Mouse (Mus musculus) neural tube, embryonic 14.5 days (tissue): Measurements from ENCODE around the gene Slc52a3. TPM values are rescaled to one million over a fixed set of nuclear protein-coding genes. Genes with fewer than 3 reads are reported as not detected.

Source experiments
- ATAC-seq: fragments of 200-750 bp; cut with Nextera tagmentation; 2 replicates; pipeline ENCODE4 v1.8.0; 2017; ENCODE audit warnings: low read depth, mild to moderate bottlenecking, moderate TSS enrichment, moderate library complexity
- H3K27ac ChIP-seq: fragments of 300-500 bp; sonication (generic); 2 replicates; pipeline ENCODE4 v1.5.1; 2014; ENCODE audit warnings: low read depth, mild to moderate bottlenecking, control low read depth, low read length, moderate library complexity, mixed read lengths
- H3K27me3 ChIP-seq: fragments of 300-500 bp; sonication (generic); 2 replicates; pipeline ENCODE4 v1.6.1; 2014; ENCODE audit warnings: low read length; ENCODE audit not compliant: control insufficient read depth, insufficient read depth
- H3K36me3 ChIP-seq: fragments of 300-500 bp; sonication (generic); 2 replicates; pipeline ENCODE4 v1.6.1; 2014; ENCODE audit warnings: low read length, mixed read lengths; ENCODE audit not compliant: control insufficient read depth, insufficient read depth
- H3K4me1 ChIP-seq: fragments of 300-500 bp; sonication (generic); 2 replicates; pipeline ENCODE4 v1.6.1; 2014; ENCODE audit warnings: low read length; ENCODE audit not compliant: control insufficient read depth, insufficient read depth
- H3K4me2 ChIP-seq: fragments of 300-500 bp; sonication (generic); 2 replicates; pipeline ENCODE4 v1.6.1; 2014; ENCODE audit warnings: mild to moderate bottlenecking, low read depth, low read length, control low read depth
- H3K4me3 ChIP-seq: fragments of 300-500 bp; sonication (generic); 2 replicates; pipeline ENCODE4 v1.5.1; 2014; ENCODE audit warnings: low read depth, low read length, control low read depth, mixed read lengths
- H3K9ac ChIP-seq: fragments of 300-500 bp; sonication (generic); replicated peaks from 2 replicates; pipeline ENCODE4 v1.6.1; 2014; ENCODE audit warnings: low read depth, mild to moderate bottlenecking, control low read depth, low read length, mixed read lengths
- H3K9me3 ChIP-seq: fragments of 300-500 bp; sonication (generic); 2 replicates; pipeline ENCODE4 v1.6.1; 2016; ENCODE audit warnings: low read length; ENCODE audit not compliant: control insufficient read depth
- WGBS: fragments of 180-500 bp; shearing (Covaris S2); extraction: QIAGEN DNeasy Blood & Tissue Kit; methylation state at CpG from one replicate; pipeline ENCODE4 v1.1.7; 2014; 5-methylcytosine and 5-hydroxymethylcytosine counted together
- polyA plus RNA-seq: library from polyadenylated mRNA; unstranded; fragments of >200 nt; fragmentation: Nextera tagmentation; extraction: Ambion mirVana; gene quantifications from 2 replicates; pipeline ENCODE4 v1.2.1, GENCODE M21; 2014

Slc52a3 gene
- polyA plus RNA-seq, 1 experiment from 2014 or later: 0.60 TPM

GRCm38 (mm10) chr2:151980355-151980693, 16.0 kb upstream of the Slc52a3 start:
- Histone ChIP-seq H3K4me1 (peaks cover 9% of the 10 kb centered on the region), H3K9ac (no peak overlapping the region; the same call in 1 of the 2 replicates), H3K27me3 (no peaks in the 10 kb centered on the region), H3K36me3 (no peaks in the 10 kb centered on the region), H3K4me3 (peak overlapping the region; percentile 77), H3K4me2 (peak overlapping the region; percentile 94), H3K9me3 (no peaks in the 10 kb centered on the region), H3K27ac (peak overlapping the region; percentile 45; the same call in 1 of the 2 replicates)
- peak; percentile 41 for ATAC-seq
- WGBS: 35% methylated on average over 3 of the region's 3 CpGs

DNA sequence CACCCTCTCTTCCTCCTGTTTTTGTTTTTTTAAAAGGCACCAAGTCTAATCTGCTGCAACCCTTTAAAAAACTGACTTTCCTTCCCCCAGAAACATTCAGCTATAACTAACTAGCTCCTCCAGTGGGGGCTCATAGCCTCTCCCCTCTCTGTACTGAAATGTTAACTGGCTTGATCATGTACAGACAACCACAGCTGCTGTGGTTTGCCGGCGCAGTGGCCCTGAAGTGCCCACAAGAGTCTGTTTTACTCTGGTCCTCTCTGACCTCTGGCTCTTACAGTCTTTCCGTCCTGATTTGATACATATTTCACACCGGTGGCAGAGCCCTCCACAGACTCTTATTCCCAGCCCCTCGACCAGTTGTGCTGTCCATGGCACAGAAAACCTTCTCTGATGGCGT, 15.0 kb upstream of the Slc52a3 start:
- Histone ChIP-seq H3K4me2 (no peak overlapping the region), H3K27me3 (no peaks in the 10 kb centered on the region), H3K27ac (no peak overlapping the region), H3K9ac (no peak overlapping the region), H3K4me1 (peaks cover 9% of the 10 kb centered on the region), H3K36me3 (no peaks in the 10 kb centered on the region), H3K4me3 (no peak overlapping the region), H3K9me3 (no peaks in the 10 kb centered on the region)
- WGBS: 81% methylated on average over 6 of the region's 6 CpGs
- ATAC-seq: no peak

DNA sequence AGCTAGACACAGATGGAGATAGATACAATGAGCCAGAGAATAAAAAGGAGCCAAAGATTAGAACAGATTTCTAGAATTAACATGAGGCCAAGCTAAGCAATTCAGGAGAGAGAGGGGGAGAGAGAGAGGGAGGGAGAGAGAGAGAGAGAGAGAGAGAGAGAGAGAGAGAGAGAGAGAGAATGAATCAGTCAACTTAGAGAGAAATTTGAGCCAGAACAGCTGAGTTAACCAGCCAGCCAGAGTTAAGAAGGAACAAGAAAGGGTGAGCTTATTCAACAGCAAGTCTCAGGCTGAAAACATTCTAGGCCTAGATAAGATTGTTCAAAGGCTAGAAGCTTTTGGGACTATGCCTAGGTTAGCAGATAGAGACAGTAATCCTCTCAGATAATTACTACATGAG, 13.8 kb upstream of the Slc52a3 start:
- no peak overlapping the region for H3K4me2 ChIP-seq
- H3K36me3 ChIP-seq: no peaks in the 10 kb centered on the region
- peaks cover 9% of the 10 kb centered on the region for H3K4me1 ChIP-seq
- H3K9me3 ChIP-seq: no peaks in the 10 kb centered on the region
- no peak overlapping the region for H3K4me3 ChIP-seq
- no peak for ATAC-seq
- no peak overlapping the region for H3K9ac ChIP-seq
- H3K27ac ChIP-seq: no peak overlapping the region
- H3K27me3 ChIP-seq: no peaks in the 10 kb centered on the region

- ATAC-seq: no peak
- no peaks in the 10 kb centered on the region for H3K36me3 ChIP-seq
- no peak overlapping the region for H3K9ac ChIP-seq
- peaks cover 5% of the 10 kb centered on the region for H3K4me1 ChIP-seq
- WGBS: 62% methylated on average over 9 of the region's 9 CpGs
- H3K4me2 ChIP-seq: no peak overlapping the region
- H3K9me3 ChIP-seq: no peaks in the 10 kb centered on the region
- H3K4me3 ChIP-seq: no peak overlapping the region
- no peak overlapping the region for H3K27ac ChIP-seq
- H3K27me3 ChIP-seq: no peaks in the 10 kb centered on the region
Measured at GRCm38 (mm10) chr2:151984019-151984418, 12.3 kb upstream of the Slc52a3 start.

DNA sequence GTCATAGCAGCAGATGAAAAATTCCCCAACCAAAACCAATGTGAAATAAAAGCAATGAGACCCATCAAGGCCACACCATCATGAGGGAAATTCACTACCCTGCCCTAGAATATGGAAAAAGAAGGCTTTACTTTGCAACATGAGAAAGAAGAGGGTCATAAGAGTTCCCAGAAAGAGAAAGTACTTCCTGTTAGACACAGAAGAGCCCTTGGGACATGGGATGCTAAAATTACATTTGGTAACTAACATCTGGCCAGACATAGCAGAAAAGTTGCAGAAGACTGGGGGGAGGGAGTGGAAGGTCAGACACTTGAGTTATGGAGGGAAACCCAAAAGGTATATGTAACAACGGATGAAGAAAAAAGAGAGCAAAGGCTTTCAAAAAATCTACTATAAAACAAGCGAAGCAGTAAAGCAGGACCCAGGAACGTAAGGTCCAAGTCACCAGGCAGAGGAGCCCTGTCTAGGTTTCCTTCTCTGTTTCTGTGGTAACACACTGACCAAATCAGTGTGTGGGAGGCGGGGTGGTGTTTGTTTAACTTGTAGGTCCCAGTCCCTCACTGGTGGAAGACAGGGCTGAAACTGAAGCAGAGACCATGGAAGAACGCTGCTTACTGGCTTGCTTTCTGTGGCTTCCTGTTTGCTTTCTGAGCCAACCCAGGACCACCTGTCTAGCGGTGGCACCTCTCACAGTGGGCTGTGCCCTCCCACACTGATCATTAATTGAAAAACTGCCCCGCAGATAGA, 10.7 kb upstream of the Slc52a3 start:
- H3K9ac ChIP-seq: no peak overlapping the region
- no peaks in the 10 kb centered on the region for H3K9me3 ChIP-seq
- no peak for ATAC-seq
- no peak overlapping the region for H3K4me3 ChIP-seq
- H3K36me3 ChIP-seq: no peaks in the 10 kb centered on the region
- H3K27ac ChIP-seq: no peak overlapping the region
- H3K27me3 ChIP-seq: no peaks in the 10 kb centered on the region
- no peaks in the 10 kb centered on the region for H3K4me1 ChIP-seq
- H3K4me2 ChIP-seq: no peak overlapping the region
- WGBS: 75% methylated on average over 7 of the region's 7 CpGs

GRCm38 (mm10) chr2:151986958-151987357, 9.4 kb upstream of the Slc52a3 start:
- H3K27ac ChIP-seq: no peak overlapping the region
- H3K4me1 ChIP-seq: no peaks in the 10 kb centered on the region
- WGBS: 90% methylated on average over 8 of the region's 8 CpGs
- no peaks in the 10 kb centered on the region for H3K9me3 ChIP-seq
- H3K36me3 ChIP-seq: no peaks in the 10 kb centered on the region
- no peaks in the 10 kb centered on the region for H3K27me3 ChIP-seq
- no peak for ATAC-seq
- no peak overlapping the region for H3K4me3 ChIP-seq
- H3K9ac ChIP-seq: no peak overlapping the region
- no peak overlapping the region for H3K4me2 ChIP-seq

DNA sequence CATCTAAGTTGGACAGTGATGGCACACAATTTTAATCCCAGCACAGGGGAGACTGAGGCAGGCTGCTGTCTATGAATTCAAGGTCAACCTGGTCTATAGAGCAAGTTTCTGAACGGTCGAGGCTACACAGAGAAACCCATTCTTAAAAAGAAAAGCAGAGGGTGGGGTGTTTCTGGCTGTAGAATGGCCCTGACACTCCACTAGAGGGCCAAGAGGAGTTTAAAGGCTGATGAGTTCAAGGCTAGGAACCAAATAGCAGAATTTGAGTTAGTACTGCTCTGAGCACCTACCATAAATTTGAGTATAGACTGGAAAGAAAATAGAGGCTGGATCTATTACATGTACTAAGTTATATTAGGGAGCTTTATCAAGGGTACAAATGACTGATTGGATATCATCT, 7.3 kb upstream of the Slc52a3 start:
- no peaks in the 10 kb centered on the region for H3K36me3 ChIP-seq
- H3K4me2 ChIP-seq: no peak overlapping the region
- no peaks in the 10 kb centered on the region for H3K9me3 ChIP-seq
- WGBS: 64% methylated on average over 2 of the region's 2 CpGs
- H3K4me3 ChIP-seq: no peak overlapping the region
- ATAC-seq: no peak
- H3K4me1 ChIP-seq: no peaks in the 10 kb centered on the region
- H3K27ac ChIP-seq: no peak overlapping the region
- H3K27me3 ChIP-seq: no peaks in the 10 kb centered on the region
- H3K9ac ChIP-seq: no peak overlapping the region

DNA sequence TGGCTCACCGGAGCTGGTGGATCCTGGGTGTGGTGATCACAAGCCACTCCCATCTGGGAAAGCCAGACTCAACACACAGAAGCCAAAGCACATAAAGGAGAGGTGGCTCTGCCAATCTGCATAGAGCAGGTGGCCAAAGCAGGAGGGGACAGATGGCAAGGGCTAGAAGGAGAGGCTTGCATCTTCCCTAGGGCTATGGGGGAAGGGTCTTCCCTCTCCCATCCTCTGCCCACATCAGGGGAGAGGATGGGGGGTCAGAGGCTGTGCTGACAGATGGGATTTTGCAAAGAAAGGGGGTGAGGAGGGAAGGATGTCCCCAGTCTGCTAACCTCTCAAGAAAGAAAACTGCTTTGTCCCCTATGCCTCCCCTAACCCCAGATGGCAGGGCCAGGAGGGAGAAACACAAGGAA, 5.3 kb upstream of the Slc52a3 start:
- no peaks in the 10 kb centered on the region for H3K36me3 ChIP-seq
- peaks cover 4% of the 10 kb centered on the region; the same call in 1 of the 2 replicates for H3K4me1 ChIP-seq
- no peak overlapping the region for H3K4me3 ChIP-seq
- H3K27me3 ChIP-seq: 0 out of 2 replicates have a peak, but pooled peaks cover 1% of the 10 kb centered on the region
- H3K9ac ChIP-seq: no peak overlapping the region
- no peaks in the 10 kb centered on the region for H3K9me3 ChIP-seq
- 11% methylated on average over 1 of the region's 1 CpGs for WGBS
- peak overlapping the region; percentile 22; the same call in 1 of the 2 replicates for H3K27ac ChIP-seq
- peak; percentile 65; the same call in 1 of the 2 replicates for ATAC-seq
- no peak overlapping the region for H3K4me2 ChIP-seq

- Histone ChIP-seq H3K4me1 (peaks cover 4% of the 10 kb centered on the region; the same call in 1 of the 2 replicates), H3K27me3 (0 out of 2 replicates have a peak, but pooled peaks cover 5% of the 10 kb centered on the region), H3K27ac (no peak overlapping the region; the same call in 1 of the 2 replicates), H3K9me3 (no peaks in the 10 kb centered on the region), H3K9ac (no peak overlapping the region), H3K4me3 (no peak overlapping the region), H3K4me2 (no peak overlapping the region), H3K36me3 (no peaks in the 10 kb centered on the region)
- 18% methylated on average over 5 of the region's 5 CpGs for WGBS
- ATAC-seq: no peak; the same call in 1 of the 2 replicates
Measured at GRCm38 (mm10) chr2:151991446-151991845, 4.9 kb upstream of the Slc52a3 start.
